Mouse (Mus musculus): ENCODE results near the gene Gm43720. TPM values are rescaled to one million over a fixed set of nuclear protein-coding genes. Genes with fewer than 3 reads are reported as not detected.

Gm43720 gene
- polyA plus RNA-seq (2015; fragmentation: Nextera tagmentation; extraction: Ambion mirVana): 0.10 TPM in 1 of 2 replicates, not detected in the other

DNA sequence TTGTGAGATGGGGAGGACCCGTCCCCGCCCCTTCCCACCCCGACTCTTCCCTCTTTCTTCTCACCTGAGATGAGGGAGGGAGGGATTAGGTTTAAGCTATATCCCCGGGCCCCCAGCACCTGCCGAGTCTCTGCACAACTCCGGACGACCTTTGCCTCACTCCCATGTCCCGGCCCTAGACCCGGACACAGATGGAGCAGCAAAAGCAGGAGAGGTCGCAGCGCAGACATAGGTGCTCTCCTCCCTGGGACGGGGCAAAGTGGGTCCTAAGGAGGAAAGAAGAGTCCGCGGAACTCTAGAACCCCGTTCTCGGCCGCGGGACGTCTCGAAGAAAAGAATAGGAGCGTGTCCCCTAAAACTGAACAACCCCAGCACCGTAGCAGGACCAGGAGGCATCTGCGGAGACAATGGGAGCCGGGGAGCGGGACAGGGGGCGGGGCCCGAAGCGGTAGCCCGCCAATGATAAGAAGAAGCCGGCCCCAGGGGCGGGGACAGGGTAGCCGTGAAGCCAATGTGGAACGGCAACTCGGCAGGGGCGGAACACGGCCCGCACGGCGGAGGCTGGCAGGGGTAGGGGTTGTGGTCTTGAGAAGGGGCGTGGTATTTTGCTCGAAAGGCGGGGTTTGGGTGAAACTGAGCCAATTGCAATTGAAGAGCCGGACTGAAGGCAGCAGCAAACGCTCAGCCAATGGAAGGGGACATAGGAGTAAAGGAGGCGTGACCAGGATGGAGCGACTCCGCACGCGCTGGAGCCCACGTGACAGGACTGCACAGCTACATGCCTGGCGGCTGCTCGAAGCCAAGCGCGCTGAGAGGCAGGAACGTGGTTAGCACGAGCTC, at the start of gene Gm43720, which contains the start of the genes Gpc2 and Stag3:
Gm43720 (minus strand) TSS at position 374 of the 840 bp plus-strand sequence.
Gpc2 (minus strand) TSS at position 421 of the 840 bp plus-strand sequence.
Stag3 (plus strand) TSS at position 656 of the 840 bp plus-strand sequence.
- Histone ChIP-seq H3K36me3 (no peaks in the 10 kb centered on the region), H3K4me1 (replicated peaks) (peaks cover 21% of the 10 kb centered on the region), H3K9me3 (replicated peaks) (no peaks in the 10 kb centered on the region), H3K4me2 (peak within 1 kb of the TSS; percentile 89), H3K27ac (no peak within 1 kb of the TSS), H3K9ac (peak within 1 kb of the TSS; percentile 58), H3K4me3 (peak within 1 kb of the TSS; percentile 61), H3K27me3 (no peaks in the 10 kb centered on the region)
- peak; percentile 98 for ATAC-seq (replicated peaks; ENCODE audit: insufficient number of reproducible peaks, insufficient read depth, low FRiP score, low read depth)
- WGBS: 1% methylated on average over 56 of the region's 56 CpGs

- 83% methylated on average over 3 of the region's 3 CpGs for WGBS
- Histone ChIP-seq H3K9me3 (replicated peaks) (no peaks in the 10 kb centered on the region), H3K4me1 (replicated peaks) (no peaks in the 10 kb centered on the region), H3K9ac (no peak overlapping the region), H3K36me3 (no peaks in the 10 kb centered on the region), H3K27ac (no peak overlapping the region), H3K4me2 (no peak overlapping the region), H3K27me3 (no peaks in the 10 kb centered on the region), H3K4me3 (no peak overlapping the region)
- ATAC-seq (replicated peaks; ENCODE audit: insufficient number of reproducible peaks, insufficient read depth, low FRiP score, low read depth): no peak
These were observed 33.0 kb upstream of the Gm43720 start for GRCm38 (mm10) chr5:138312795-138313194.

GRCm38 (mm10) chr5:138299613-138300012, 19.9 kb upstream of the Gm43720 start:
- Histone ChIP-seq H3K4me2 (no peak overlapping the region), H3K36me3 (no peaks in the 10 kb centered on the region), H3K4me1 (replicated peaks) (no peaks in the 10 kb centered on the region), H3K27ac (no peak overlapping the region), H3K9ac (no peak overlapping the region), H3K4me3 (no peak overlapping the region), H3K9me3 (replicated peaks) (no peaks in the 10 kb centered on the region), H3K27me3 (no peaks in the 10 kb centered on the region)
- ATAC-seq (replicated peaks; ENCODE audit: insufficient number of reproducible peaks, insufficient read depth, low FRiP score, low read depth): no peak
- WGBS: 65% methylated on average over 2 of the region's 2 CpGs

- no peak overlapping the region for H3K27ac ChIP-seq
- no peak overlapping the region for H3K9ac ChIP-seq
- no peak overlapping the region for H3K4me2 ChIP-seq
- ATAC-seq (replicated peaks; ENCODE audit: insufficient number of reproducible peaks, insufficient read depth, low FRiP score, low read depth): no peak
- H3K27me3 ChIP-seq: no peaks in the 10 kb centered on the region
- H3K36me3 ChIP-seq: no peaks in the 10 kb centered on the region
- no peak overlapping the region for H3K4me3 ChIP-seq
- H3K9me3 ChIP-seq (replicated peaks): no peaks in the 10 kb centered on the region
- H3K4me1 ChIP-seq (replicated peaks): no peaks in the 10 kb centered on the region
These were observed 14.4 kb upstream of the Gm43720 start for GRCm38 (mm10) chr5:138294158-138294557.

DNA sequence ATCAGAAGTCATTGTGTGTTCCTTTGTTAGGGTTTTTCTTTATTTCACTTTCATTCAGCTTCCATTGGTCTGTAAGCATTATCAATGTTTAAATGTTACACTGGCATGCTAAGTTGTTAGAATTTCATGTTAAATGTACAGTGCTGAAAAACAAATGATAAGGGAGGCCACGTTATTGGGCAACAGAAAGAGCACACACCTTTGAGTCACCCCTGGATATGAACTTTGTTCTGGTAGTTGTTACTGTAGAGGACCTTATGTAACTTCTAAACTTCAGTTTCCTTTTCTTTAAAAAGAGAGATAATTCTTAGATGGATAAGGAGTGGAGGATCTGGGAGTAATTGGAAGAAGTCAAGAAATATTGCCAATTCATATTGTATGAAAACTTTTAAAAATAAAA, 11.9 kb upstream of the Gm43720 start:
- Histone ChIP-seq H3K4me1 (replicated peaks) (no peaks in the 10 kb centered on the region), H3K27me3 (no peaks in the 10 kb centered on the region), H3K27ac (no peak overlapping the region), H3K9me3 (replicated peaks) (no peaks in the 10 kb centered on the region), H3K4me2 (no peak overlapping the region), H3K36me3 (no peaks in the 10 kb centered on the region), H3K4me3 (no peak overlapping the region), H3K9ac (no peak overlapping the region)
- ATAC-seq (replicated peaks; ENCODE audit: insufficient number of reproducible peaks, insufficient read depth, low FRiP score, low read depth): no peak
- 64% methylated on average over 1 of the region's 1 CpGs for WGBS

DNA sequence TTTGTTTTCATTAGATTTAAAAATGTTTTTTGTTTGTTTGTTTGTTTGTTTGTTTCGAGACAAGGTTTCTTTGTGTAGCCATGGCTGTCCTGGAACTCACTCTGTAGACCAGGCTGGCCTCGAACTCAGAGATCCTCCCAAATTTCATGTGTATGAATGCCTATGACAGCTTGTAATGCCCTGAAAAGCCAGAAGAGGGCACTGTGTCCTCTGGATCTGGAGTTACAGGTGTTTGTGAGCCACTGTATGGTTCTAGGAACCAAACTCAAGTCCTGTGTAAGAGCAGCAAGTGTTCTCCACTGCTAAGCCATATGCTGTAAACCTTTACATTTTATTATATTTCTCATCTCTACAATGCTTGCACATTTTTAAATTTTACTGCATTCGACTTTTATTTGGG, 8.1 kb upstream of the Gm43720 start:
- 68% methylated on average over 3 of the region's 3 CpGs for WGBS
- Histone ChIP-seq H3K4me2 (no peak overlapping the region), H3K27ac (no peak overlapping the region), H3K9ac (no peak overlapping the region), H3K36me3 (no peaks in the 10 kb centered on the region), H3K4me3 (no peak overlapping the region), H3K9me3 (replicated peaks) (no peaks in the 10 kb centered on the region), H3K4me1 (replicated peaks) (no peaks in the 10 kb centered on the region), H3K27me3 (no peaks in the 10 kb centered on the region)
- ATAC-seq (replicated peaks; ENCODE audit: insufficient number of reproducible peaks, insufficient read depth, low FRiP score, low read depth): no peak

- H3K36me3 ChIP-seq: no peaks in the 10 kb centered on the region
- 57% methylated on average over 1 of the region's 1 CpGs for WGBS
- ATAC-seq (replicated peaks; ENCODE audit: insufficient number of reproducible peaks, insufficient read depth, low FRiP score, low read depth): no peak
- H3K4me2 ChIP-seq: no peak overlapping the region
- H3K9me3 ChIP-seq (replicated peaks): no peaks in the 10 kb centered on the region
- no peak overlapping the region for H3K9ac ChIP-seq
- H3K27ac ChIP-seq: no peak overlapping the region
- H3K27me3 ChIP-seq: no peaks in the 10 kb centered on the region
- H3K4me3 ChIP-seq: no peak overlapping the region
- H3K4me1 ChIP-seq (replicated peaks): peaks cover 13% of the 10 kb centered on the region
These were observed 3.8 kb upstream of the Gm43720 start for GRCm38 (mm10) chr5:138283540-138283939.

- Histone ChIP-seq H3K4me1 (replicated peaks) (peaks cover 13% of the 10 kb centered on the region), H3K4me3 (no peak overlapping the region), H3K27me3 (no peaks in the 10 kb centered on the region), H3K36me3 (no peaks in the 10 kb centered on the region), H3K9me3 (replicated peaks) (no peaks in the 10 kb centered on the region), H3K4me2 (no peak overlapping the region), H3K27ac (no peak overlapping the region), H3K9ac (no peak overlapping the region)
- no peak for ATAC-seq (replicated peaks; ENCODE audit: insufficient number of reproducible peaks, insufficient read depth, low FRiP score, low read depth)
- WGBS: 65% methylated on average over 2 of the region's 2 CpGs
These were observed 2.0 kb upstream of the Gm43720 start for GRCm38 (mm10) chr5:138281798-138282197.

GRCm38 (mm10) chr5:138280829-138281228, 1.1 kb upstream of the Gm43720 start:
- WGBS: 85% methylated on average over 15 of the region's 15 CpGs
- H3K4me2 ChIP-seq: no peak overlapping the region
- H3K36me3 ChIP-seq: no peaks in the 10 kb centered on the region
- H3K27ac ChIP-seq: no peak overlapping the region
- H3K9me3 ChIP-seq (replicated peaks): no peaks in the 10 kb centered on the region
- H3K4me3 ChIP-seq: no peak overlapping the region
- no peak for ATAC-seq (replicated peaks; ENCODE audit: insufficient number of reproducible peaks, insufficient read depth, low FRiP score, low read depth)
- H3K27me3 ChIP-seq: no peaks in the 10 kb centered on the region
- H3K9ac ChIP-seq: no peak overlapping the region
- peaks cover 14% of the 10 kb centered on the region for H3K4me1 ChIP-seq (replicated peaks)

DNA sequence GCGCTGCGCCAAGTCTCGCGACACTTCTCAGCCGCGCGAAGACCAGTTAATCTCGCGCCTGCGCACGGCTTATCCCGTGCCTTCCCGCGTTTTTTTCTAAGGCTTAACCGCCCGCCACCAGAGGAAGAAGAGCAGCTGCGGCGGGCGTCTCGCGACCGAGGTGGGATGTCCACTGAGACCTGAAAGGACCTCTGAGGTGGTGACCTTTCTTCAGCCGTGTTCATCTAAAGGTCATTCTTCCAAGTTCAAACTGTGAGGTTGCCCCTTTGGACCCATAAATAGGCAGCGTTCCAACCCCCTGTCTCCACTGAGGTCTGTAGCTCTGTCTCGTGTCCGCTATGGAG, 639 bp upstream of the Gm43720 start:
- no peaks in the 10 kb centered on the region for H3K9me3 ChIP-seq (replicated peaks)
- no peak for ATAC-seq (replicated peaks; ENCODE audit: insufficient number of reproducible peaks, insufficient read depth, low FRiP score, low read depth)
- no peaks in the 10 kb centered on the region for H3K27me3 ChIP-seq
- no peak overlapping the region for H3K9ac ChIP-seq
- peak overlapping the region; percentile 89 for H3K4me2 ChIP-seq
- WGBS: 22% methylated on average over 26 of the region's 26 CpGs
- no peak overlapping the region for H3K27ac ChIP-seq
- H3K4me1 ChIP-seq (replicated peaks): peaks cover 18% of the 10 kb centered on the region
- H3K4me3 ChIP-seq: peak overlapping the region; percentile 61
- no peaks in the 10 kb centered on the region for H3K36me3 ChIP-seq

DNA sequence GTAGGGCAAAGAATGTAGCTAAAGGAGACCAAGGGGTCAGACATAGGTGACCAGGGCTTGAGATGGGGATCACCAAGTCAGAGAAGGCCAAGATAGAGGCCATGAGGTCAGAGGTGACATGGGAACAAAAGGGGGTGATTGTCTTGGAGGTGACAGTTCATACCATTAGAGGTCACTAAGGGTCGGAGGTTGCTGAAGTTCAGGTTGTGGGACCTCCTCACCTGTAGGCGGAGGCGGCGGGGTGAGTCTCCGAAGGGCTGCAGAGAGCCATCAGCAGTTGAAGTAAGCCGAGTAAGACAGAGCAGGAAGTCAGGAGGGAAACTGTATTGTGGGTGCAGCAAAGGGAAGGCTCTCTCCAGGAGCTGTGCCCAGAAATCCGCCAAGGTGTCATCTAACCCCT, 1.8 kb downstream of the Gm43720 start:
- H3K27me3 ChIP-seq: peaks cover 12% of the 10 kb centered on the region; the same call in 1 of the 2 replicates
- WGBS: 87% methylated on average over 7 of the region's 7 CpGs
- H3K4me2 ChIP-seq: no peak overlapping the region
- H3K9me3 ChIP-seq (replicated peaks): no peaks in the 10 kb centered on the region
- ATAC-seq (replicated peaks; ENCODE audit: insufficient number of reproducible peaks, insufficient read depth, low FRiP score, low read depth): no peak
- H3K36me3 ChIP-seq: no peaks in the 10 kb centered on the region
- H3K9ac ChIP-seq: no peak overlapping the region
- H3K27ac ChIP-seq: no peak overlapping the region
- H3K4me1 ChIP-seq (replicated peaks): peaks cover 21% of the 10 kb centered on the region
- no peak overlapping the region for H3K4me3 ChIP-seq
